Mouse (Mus musculus) heart, embryonic 15.5 days (tissue): ENCODE results near the gene Rpn2. TPM values are rescaled to one million over a fixed set of nuclear protein-coding genes. Genes with fewer than 3 reads are reported as not detected.

ENCODE experiments used
- ATAC-seq: fragments of 200-750 bp; cut with Nextera tagmentation; replicated peaks from 2 replicates; pipeline ENCODE4 v1.8.0; 2017; ENCODE audit warnings: low read depth, moderate TSS enrichment; ENCODE audit not compliant: insufficient number of reproducible peaks, insufficient read depth, low FRiP score
- H3K27ac ChIP-seq: fragments of 300-500 bp; sonication (generic); 2 replicates; pipeline ENCODE4 v1.5.1; 2015; ENCODE audit warnings: mild to moderate bottlenecking, inconsistent platforms
- H3K27me3 ChIP-seq: fragments of 300-500 bp; sonication (generic); 2 replicates; pipeline ENCODE4 v1.6.1; 2015; ENCODE audit warnings: inconsistent platforms
- H3K36me3 ChIP-seq: fragments of 300-500 bp; sonication (generic); 2 replicates; pipeline ENCODE4 v1.6.1; 2015; ENCODE audit warnings: mild to moderate bottlenecking, inconsistent platforms
- H3K4me1 ChIP-seq: fragments of 300-500 bp; sonication (generic); replicated peaks from 2 replicates; pipeline ENCODE4 v1.6.1; 2015; ENCODE audit warnings: inconsistent platforms
- H3K4me2 ChIP-seq: fragments of 300-500 bp; sonication (generic); 2 replicates; pipeline ENCODE4 v1.6.1; 2015; ENCODE audit warnings: inconsistent platforms, mild to moderate bottlenecking, moderate library complexity
- H3K4me3 ChIP-seq: fragments of 300-500 bp; sonication (generic); 2 replicates; pipeline ENCODE4 v1.5.1; 2015; ENCODE audit warnings: mild to moderate bottlenecking, inconsistent platforms
- H3K9ac ChIP-seq: fragments of 300-500 bp; sonication (generic); 2 replicates; pipeline ENCODE4 v1.6.1; 2015; ENCODE audit warnings: mild to moderate bottlenecking, inconsistent platforms
- H3K9me3 ChIP-seq: fragments of 300-500 bp; sonication (generic); replicated peaks from 2 replicates; pipeline ENCODE4 v1.6.1; 2016; ENCODE audit warnings: inconsistent platforms
- WGBS: fragments of 180-500 bp; shearing (Covaris S2); methylation state at CpG from one replicate; pipeline ENCODE4 v1.1.7; 2015; ENCODE audit warnings: mixed read lengths; 5-methylcytosine and 5-hydroxymethylcytosine counted together
- polyA plus RNA-seq: library from polyadenylated mRNA; unstranded; fragments of >200 nt; fragmentation: Nextera tagmentation; extraction: Ambion mirVana; gene quantifications from 2 replicates; pipeline ENCODE4 v1.2.1, GENCODE M21; 2015

The Rpn2 gene
- 152 and 188 TPM in 2 replicates for polyA plus RNA-seq

DNA sequence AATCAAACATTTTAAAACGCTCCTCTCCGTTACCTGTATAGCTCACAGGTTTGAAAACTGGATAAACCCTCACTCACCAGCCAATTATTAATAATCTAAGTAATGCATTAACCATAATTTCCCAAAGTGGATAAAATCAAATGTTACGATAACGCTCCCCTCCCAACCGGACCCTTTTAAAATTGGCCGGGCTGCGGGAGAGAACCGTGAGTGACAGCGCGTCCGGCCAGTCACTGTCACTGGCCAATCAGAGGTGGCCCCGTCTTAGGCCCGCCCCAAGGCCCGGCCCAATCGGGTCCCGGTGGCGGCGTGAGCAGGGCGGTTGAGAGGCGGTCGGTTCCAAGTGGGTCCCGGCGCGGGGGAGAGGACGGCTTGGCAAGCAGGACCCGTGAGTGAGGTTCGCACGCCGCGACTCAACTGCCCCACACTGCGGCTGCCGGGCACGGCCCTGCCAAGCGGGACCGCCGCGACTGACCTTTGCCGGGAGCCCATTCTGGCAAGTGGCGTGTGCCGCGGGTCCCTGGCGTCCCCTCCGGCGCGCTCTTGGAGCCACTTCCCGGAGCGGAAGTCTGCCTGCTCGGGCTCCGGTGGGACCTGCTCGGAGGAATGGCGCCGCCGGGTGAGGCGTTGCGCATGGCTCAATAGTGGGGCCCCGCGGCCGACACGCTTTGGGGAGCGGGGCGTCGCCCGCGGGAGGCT, at the start of gene Rpn2:
Gene Rpn2 (plus strand): TSS at position 301 of the 699 bp plus-strand sequence.
- Histone ChIP-seq H3K36me3 (peaks cover 5% of the 10 kb centered on the region; the same call in 1 of the 2 replicates), H3K9me3 (no peaks in the 10 kb centered on the region), H3K27me3 (no peaks in the 10 kb centered on the region), H3K27ac (peak within 1 kb of the TSS; percentile 97), H3K4me2 (peak within 1 kb of the TSS; percentile 73), H3K4me1 (peaks cover 19% of the 10 kb centered on the region), H3K9ac (peak within 1 kb of the TSS; percentile 93), H3K4me3 (peak within 1 kb of the TSS; percentile 93)
- peak; percentile 99 for ATAC-seq
- under 1% methylated on average over 64 of the region's 64 CpGs for WGBS

DNA sequence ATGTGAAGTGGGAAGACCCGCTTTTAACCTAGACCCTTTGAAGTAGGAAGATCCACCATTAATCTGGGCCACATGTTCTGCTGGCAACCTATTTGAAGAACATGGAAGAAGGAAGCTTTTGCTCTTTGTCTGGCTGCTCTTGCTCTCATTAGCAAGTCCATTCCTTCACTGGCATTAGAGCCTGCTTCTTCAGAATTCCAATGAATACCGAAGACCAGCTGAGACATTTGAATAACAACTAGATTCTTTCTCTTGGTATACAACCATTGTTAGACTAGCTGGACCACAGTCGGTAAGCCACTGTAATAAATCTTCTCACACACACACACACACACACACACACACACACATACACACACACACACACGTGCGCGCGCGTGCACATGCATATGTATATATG, 42.9 kb upstream of the Rpn2 start:
- H3K4me2 ChIP-seq = no peak overlapping the region

DNA sequence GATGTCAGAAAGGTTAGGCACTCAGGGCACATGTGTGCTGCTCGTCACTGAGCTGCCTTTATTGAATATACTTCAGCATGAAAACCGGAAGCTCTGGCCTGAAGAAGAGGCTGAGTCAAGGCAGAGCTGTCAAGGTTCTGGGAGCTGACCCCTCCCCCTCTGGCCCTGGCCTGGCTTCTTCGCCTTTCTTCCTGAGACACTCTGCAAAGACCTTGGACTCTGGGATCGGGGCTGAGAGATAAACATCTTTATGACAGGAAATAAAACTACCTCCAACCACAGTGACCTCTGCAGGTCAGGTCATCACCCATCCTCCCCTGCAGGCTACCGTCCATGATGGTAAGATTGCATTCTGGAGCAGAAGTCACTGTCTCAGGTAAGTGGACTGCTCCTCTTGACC, 33.8 kb upstream of the Rpn2 start:
- Histone ChIP-seq H3K9ac (no peak overlapping the region), H3K36me3 (no peaks in the 10 kb centered on the region), H3K9me3 (no peaks in the 10 kb centered on the region), H3K27ac (no peak overlapping the region), H3K4me1 (no peaks in the 10 kb centered on the region), H3K27me3 (no peaks in the 10 kb centered on the region), H3K4me3 (no peak overlapping the region), H3K4me2 (no peak overlapping the region)
- no peak for ATAC-seq
- WGBS = 42% methylated on average over 5 of the region's 5 CpGs

More for the DNA sequence above, 42.9 kb upstream of the Rpn2 start:
- Histone ChIP-seq H3K4me3 (no peak overlapping the region), H3K9ac (no peak overlapping the region), H3K27ac (no peak overlapping the region), H3K4me1 (no peaks in the 10 kb centered on the region), H3K36me3 (no peaks in the 10 kb centered on the region), H3K27me3 (0 out of 2 replicates have a peak, but pooled peaks cover 5% of the 10 kb centered on the region), H3K9me3 (no peaks in the 10 kb centered on the region)
- WGBS = 94% methylated on average over 8 of the region's 8 CpGs
- no peak for ATAC-seq

DNA sequence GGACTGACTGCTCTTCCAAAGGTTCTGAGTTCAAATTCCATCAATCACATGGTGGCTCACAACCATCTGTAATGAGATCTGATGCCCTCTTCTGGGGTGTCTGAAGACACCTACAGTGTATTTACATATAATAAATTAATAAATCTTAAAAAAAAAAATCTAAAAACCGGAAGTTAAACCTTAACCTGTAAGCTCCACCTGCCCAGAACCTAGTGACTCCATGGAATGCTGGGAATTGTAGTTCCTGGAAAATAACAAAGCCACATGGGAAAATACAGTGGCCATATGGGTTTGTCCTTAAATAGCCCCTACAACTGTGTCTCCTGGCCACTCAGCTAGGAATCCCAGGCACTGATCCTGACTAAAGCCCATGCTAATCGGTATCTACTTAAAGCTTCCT, 33.2 kb upstream of the Rpn2 start:
- no peaks in the 10 kb centered on the region for H3K4me1 ChIP-seq
- WGBS = 66% methylated on average over 2 of the region's 2 CpGs
- no peak for ATAC-seq
- no peak overlapping the region for H3K27ac ChIP-seq
- no peaks in the 10 kb centered on the region for H3K9me3 ChIP-seq
- no peaks in the 10 kb centered on the region for H3K27me3 ChIP-seq
- no peak overlapping the region for H3K4me3 ChIP-seq
- no peak overlapping the region for H3K4me2 ChIP-seq
- H3K36me3 ChIP-seq = no peaks in the 10 kb centered on the region
- H3K9ac ChIP-seq = no peak overlapping the region

DNA sequence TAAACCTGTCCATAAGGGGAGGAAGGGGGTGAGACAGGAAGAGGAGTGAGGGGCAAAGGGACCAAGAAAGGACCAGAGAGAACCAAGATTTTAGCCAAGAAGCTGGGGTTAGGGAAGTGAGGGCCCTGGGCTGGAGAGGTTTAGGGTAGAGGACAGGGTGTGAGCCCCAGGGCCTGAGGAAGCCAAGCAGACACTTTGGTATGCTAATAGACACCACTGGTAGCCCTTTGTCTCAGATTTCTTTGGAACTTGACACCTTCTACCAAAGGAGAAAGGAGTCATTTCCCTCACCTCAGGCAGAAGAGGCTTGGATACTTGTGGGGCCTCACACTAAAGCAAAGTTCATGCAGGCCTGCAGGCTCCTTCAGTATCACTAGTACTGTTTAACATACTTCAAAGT, 30.7 kb upstream of the Rpn2 start:
- Histone ChIP-seq H3K9me3 (no peaks in the 10 kb centered on the region), H3K27me3 (no peaks in the 10 kb centered on the region), H3K4me1 (no peaks in the 10 kb centered on the region), H3K27ac (no peak overlapping the region), H3K9ac (no peak overlapping the region), H3K36me3 (no peaks in the 10 kb centered on the region), H3K4me3 (no peak overlapping the region), H3K4me2 (no peak overlapping the region)
- no peak for ATAC-seq

DNA sequence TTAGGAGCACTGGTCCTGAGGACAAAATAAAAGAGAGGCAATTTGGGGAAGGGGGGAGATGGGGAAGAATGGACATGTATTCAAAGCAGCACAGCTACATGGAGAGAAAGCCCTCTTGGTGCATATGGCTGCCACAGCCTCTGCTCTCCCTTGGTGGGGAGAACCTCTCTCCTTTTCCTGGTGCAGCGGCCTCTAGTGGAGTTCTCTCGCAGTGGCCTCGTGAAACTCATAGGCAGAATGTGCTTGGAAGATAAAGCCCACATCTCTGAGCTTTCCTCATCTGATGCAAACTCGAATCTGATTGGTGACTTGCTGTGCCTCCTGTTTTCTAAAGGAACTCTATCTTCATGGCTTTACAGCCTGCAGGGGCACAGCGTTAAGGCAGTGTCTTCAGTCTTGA, 19.1 kb upstream of the Rpn2 start:
- Histone ChIP-seq H3K4me3 (no peak overlapping the region), H3K9me3 (no peaks in the 10 kb centered on the region), H3K4me1 (no peaks in the 10 kb centered on the region), H3K27me3 (no peaks in the 10 kb centered on the region), H3K27ac (no peak overlapping the region), H3K36me3 (no peaks in the 10 kb centered on the region), H3K4me2 (no peak overlapping the region), H3K9ac (no peak overlapping the region)
- ATAC-seq = no peak
- WGBS = 6% methylated on average over 5 of the region's 5 CpGs

DNA sequence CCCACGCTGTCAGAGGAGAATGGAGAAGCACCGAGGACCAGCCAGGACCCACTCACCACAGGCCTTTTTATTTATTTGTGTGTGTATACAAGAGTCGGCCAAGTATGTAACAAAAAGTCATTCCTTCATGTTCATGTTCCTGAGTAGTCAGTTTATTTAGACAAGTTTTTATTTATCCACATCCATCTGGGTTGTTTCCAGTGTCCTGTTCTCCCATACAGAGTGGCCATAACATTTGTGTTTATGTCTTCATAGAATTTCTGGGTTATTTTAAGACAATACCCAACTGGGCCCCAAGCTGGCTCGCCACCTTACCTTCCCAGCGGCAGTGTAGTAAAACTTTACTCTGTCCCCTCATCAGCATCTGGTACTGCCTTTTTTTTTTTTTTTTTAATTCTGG, 16.9 kb upstream of the Rpn2 start:
- 78% methylated on average over 5 of the region's 5 CpGs for WGBS
- Histone ChIP-seq H3K36me3 (no peaks in the 10 kb centered on the region), H3K9me3 (no peaks in the 10 kb centered on the region), H3K9ac (no peak overlapping the region), H3K4me2 (no peak overlapping the region), H3K27ac (no peak overlapping the region), H3K4me3 (no peak overlapping the region), H3K4me1 (no peaks in the 10 kb centered on the region), H3K27me3 (no peaks in the 10 kb centered on the region)
- ATAC-seq = no peak

DNA sequence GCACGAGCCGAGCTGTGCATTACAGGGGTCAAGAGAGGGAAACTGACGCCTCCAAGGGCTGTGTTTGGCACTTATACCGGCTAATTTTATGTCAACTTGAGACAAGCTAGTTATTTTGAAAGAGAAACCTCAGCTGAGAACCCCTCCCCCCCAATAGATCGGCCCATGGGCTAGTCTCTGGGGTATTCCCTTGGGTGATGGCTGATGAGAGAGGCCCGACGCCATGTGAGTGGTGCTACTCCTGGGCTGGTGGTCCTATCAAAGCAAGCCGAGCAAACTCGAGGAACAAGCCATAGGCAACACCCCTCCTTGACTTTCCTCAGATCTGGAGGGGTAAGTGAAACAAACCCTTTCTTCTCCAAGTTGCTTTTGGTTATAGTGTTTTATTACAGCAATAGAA, 16.3 kb upstream of the Rpn2 start:
- 59% methylated on average over 9 of the region's 9 CpGs for WGBS
- no peak overlapping the region for H3K4me2 ChIP-seq
- H3K4me1 ChIP-seq = no peaks in the 10 kb centered on the region
- no peaks in the 10 kb centered on the region for H3K27me3 ChIP-seq
- ATAC-seq = no peak
- H3K4me3 ChIP-seq = no peak overlapping the region
- no peak overlapping the region for H3K27ac ChIP-seq
- H3K36me3 ChIP-seq = no peaks in the 10 kb centered on the region
- H3K9ac ChIP-seq = no peak overlapping the region
- no peaks in the 10 kb centered on the region for H3K9me3 ChIP-seq

DNA sequence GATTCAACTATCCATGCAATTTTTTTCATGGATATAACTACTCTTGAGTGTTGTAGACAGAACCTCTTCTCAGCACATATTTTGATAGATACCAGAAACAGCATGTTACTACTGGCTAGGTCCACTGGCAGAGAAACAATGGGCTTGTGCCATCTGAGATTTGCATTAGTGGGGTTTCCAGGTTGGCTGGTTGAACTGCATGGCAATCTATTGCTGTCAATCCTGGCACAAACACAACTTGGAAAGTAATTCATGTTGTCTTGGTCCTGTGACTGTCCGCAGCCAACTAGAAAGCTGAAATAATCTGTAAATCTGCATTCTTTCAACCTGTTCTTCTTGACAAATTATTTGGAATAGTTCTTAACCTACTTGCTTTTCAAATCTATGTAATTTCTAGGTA, 15.7 kb upstream of the Rpn2 start:
- no peak overlapping the region for H3K9ac ChIP-seq
- 80% methylated on average over 1 of the region's 1 CpGs for WGBS
- no peak for ATAC-seq
- H3K4me1 ChIP-seq = no peaks in the 10 kb centered on the region
- H3K36me3 ChIP-seq = no peaks in the 10 kb centered on the region
- no peaks in the 10 kb centered on the region for H3K27me3 ChIP-seq
- no peak overlapping the region for H3K27ac ChIP-seq
- no peak overlapping the region for H3K4me3 ChIP-seq
- H3K4me2 ChIP-seq = no peak overlapping the region
- no peaks in the 10 kb centered on the region for H3K9me3 ChIP-seq

DNA sequence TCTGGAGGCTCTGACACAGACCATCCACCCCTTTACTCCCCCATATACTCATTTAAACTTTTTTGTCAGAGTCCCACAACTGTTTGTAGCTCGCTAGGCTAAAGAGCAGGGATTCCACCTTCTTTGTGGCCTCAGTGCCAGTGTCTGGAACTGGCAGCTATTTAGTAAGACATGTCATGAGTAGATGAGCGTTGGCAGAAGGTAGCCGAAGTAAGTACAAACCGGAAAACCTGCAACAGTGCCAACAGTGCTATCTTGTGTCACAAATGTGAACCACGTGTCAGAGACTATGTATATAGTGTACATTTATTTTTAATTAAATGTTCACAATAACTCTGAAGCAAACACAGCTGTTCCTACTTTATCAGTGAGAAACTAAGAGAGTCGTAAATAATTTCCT, 15.0 kb upstream of the Rpn2 start:
- Histone ChIP-seq H3K4me1 (no peaks in the 10 kb centered on the region), H3K4me3 (no peak overlapping the region), H3K4me2 (no peak overlapping the region), H3K36me3 (no peaks in the 10 kb centered on the region), H3K27ac (no peak overlapping the region), H3K9ac (no peak overlapping the region), H3K27me3 (no peaks in the 10 kb centered on the region), H3K9me3 (no peaks in the 10 kb centered on the region)
- ATAC-seq = no peak
- 60% methylated on average over 6 of the region's 6 CpGs for whole genome bisulfite sequencing

DNA sequence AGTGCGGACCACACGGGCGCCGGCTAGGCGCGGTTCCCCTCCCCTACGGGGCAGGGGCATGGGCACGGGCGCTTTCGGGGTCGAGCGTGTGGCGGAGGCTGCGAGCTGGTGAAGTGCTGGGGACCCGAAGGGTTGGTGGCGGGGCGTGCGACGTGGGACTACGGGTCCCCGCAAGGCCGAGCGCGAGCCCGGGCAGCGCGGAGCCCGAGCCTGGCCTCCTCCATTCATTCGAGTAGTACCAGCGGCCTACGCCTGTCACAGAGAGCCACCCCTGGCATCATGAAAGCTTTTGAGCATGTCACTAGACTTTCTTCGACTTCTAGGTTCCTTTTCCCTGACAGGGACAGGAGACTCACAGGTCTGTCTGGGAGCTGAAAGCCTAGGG, 591 bp downstream of the Rpn2 start, which contains the start of gene Mroh8:
Gene Mroh8 (minus strand): TSS at position 134 of the 385 bp plus-strand sequence.
- H3K36me3 ChIP-seq = peaks cover 7% of the 10 kb centered on the region; the same call in 1 of the 2 replicates
- H3K27me3 ChIP-seq = no peaks in the 10 kb centered on the region
- peaks cover 19% of the 10 kb centered on the region for H3K4me1 ChIP-seq
- peak; percentile 71 for ATAC-seq
- under 1% methylated on average over 32 of the region's 32 CpGs for WGBS
- peak within 1 kb of the TSS; percentile 93 for H3K4me3 ChIP-seq
- peak within 1 kb of the TSS; percentile 73 for H3K4me2 ChIP-seq
- peak within 1 kb of the TSS; percentile 97 for H3K27ac ChIP-seq
- H3K9ac ChIP-seq = peak within 1 kb of the TSS; percentile 93
- no peaks in the 10 kb centered on the region for H3K9me3 ChIP-seq

DNA sequence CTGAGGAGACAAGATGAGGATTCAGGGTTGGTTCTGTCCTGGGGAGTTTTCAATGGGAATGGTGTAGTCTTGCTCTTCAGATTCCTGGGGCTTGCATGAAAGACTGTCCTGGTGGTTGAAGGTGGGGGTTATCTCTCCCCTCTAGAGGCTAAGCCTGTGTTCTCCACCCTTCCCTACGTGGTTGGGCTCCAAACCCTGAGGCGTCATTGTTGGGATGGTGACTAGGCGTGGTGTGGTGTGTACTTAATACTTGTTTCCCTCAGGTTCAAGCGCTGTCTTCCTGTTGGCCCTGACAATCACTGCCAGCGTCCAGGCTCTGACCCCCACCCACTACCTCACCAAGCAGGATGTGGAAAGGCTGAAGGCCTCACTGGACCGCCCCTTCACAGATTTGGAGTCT, 4.5 kb downstream of the Rpn2 start:
- peaks cover 16% of the 10 kb centered on the region for H3K4me1 ChIP-seq
- H3K9ac ChIP-seq = no peak overlapping the region
- no peak for ATAC-seq
- no peaks in the 10 kb centered on the region for H3K27me3 ChIP-seq
- H3K4me2 ChIP-seq = no peak overlapping the region
- no peak overlapping the region for H3K27ac ChIP-seq
- WGBS = 81% methylated on average over 6 of the region's 6 CpGs
- peaks cover 17% of the 10 kb centered on the region for H3K36me3 ChIP-seq
- H3K9me3 ChIP-seq = no peaks in the 10 kb centered on the region
- no peak overlapping the region for H3K4me3 ChIP-seq
